Mouse (Mus musculus) bone marrow macrophage, adult 2 months (primary cell): ENCODE data around the gene Cdh4.

Source experiments
- CTCF ChIP-seq: IDR thresholded peaks from 2 replicates; pipeline ENCODE4 v1.5.1; 2012; ENCODE audit warnings: low read depth, mild to moderate bottlenecking, low read length, moderate library complexity
- POLR2A ChIP-seq: IDR thresholded peaks from 2 replicates; pipeline ENCODE4 v1.6.1; 2012; ENCODE audit warnings: mild to moderate bottlenecking, low read depth, low read length, borderline replicate concordance

DNA sequence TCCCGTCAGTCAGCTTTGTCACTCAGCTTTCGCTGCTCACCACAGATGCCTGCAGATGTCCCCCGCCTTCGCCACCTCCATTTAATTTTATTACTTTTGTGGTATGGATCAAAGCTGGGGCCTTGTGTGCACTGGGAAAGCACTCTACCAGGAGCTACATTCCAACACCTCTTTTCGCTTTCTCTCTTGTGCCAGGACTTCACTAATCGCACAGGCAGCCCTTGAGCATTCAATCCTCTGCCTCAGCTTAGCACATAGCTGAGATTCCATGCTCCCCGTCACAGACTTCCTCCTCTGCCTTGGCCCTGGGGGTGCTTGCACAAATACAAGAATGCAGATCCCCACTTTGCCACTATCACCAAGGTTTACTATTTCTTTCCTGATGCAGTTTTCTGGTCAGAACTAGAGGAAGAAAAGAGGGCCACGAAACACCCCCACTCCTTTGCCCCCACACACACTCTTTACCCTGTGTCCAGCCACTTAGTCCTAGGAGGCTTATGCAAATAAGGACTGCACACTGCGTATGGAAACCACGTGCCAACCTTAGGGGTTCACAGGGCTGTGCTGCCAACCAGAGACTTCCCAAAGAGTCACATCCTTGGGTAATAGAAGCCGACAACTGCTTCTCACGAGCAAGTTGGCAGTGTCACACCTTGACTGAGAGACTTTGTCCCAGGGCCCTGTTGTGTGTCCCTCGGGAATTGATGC, 350.3 kb downstream of the Cdh4 start:
- TF ChIP-seq CTCF: no peak
- TF ChIP-seq POLR2A: no peak
